Mouse (Mus musculus) neural tube, embryonic 14.5 days (tissue): ENCODE measurements at regions not wholly inside any gene's neighbourhood (a gene's known extent, or its start where the extent isn't known, plus 50 kb on each side); places are given as distances from the start of the nearest gene placed in this dataset.

Experiments used
- ATAC-seq: fragments of 200-750 bp; cut with Nextera tagmentation; 2 replicates; pipeline ENCODE4 v1.8.0; 2017; ENCODE audit warnings: low read depth, mild to moderate bottlenecking, moderate TSS enrichment, moderate library complexity
- H3K27ac ChIP-seq: fragments of 300-500 bp; sonication (generic); 2 replicates; pipeline ENCODE4 v1.5.1; 2014; ENCODE audit warnings: low read depth, mild to moderate bottlenecking, control low read depth, low read length, moderate library complexity, mixed read lengths
- H3K27me3 ChIP-seq: fragments of 300-500 bp; sonication (generic); 2 replicates; pipeline ENCODE4 v1.6.1; 2014; ENCODE audit warnings: low read length; ENCODE audit not compliant: control insufficient read depth, insufficient read depth
- H3K36me3 ChIP-seq: fragments of 300-500 bp; sonication (generic); 2 replicates; pipeline ENCODE4 v1.6.1; 2014; ENCODE audit warnings: low read length, mixed read lengths; ENCODE audit not compliant: control insufficient read depth, insufficient read depth
- H3K4me1 ChIP-seq: fragments of 300-500 bp; sonication (generic); 2 replicates; pipeline ENCODE4 v1.6.1; 2014; ENCODE audit warnings: low read length; ENCODE audit not compliant: control insufficient read depth, insufficient read depth
- H3K4me2 ChIP-seq: fragments of 300-500 bp; sonication (generic); 2 replicates; pipeline ENCODE4 v1.6.1; 2014; ENCODE audit warnings: mild to moderate bottlenecking, low read depth, low read length, control low read depth
- H3K4me3 ChIP-seq: fragments of 300-500 bp; sonication (generic); 2 replicates; pipeline ENCODE4 v1.5.1; 2014; ENCODE audit warnings: low read depth, low read length, control low read depth, mixed read lengths
- H3K9ac ChIP-seq: fragments of 300-500 bp; sonication (generic); replicated peaks from 2 replicates; pipeline ENCODE4 v1.6.1; 2014; ENCODE audit warnings: low read depth, mild to moderate bottlenecking, control low read depth, low read length, mixed read lengths
- H3K9me3 ChIP-seq: fragments of 300-500 bp; sonication (generic); 2 replicates; pipeline ENCODE4 v1.6.1; 2016; ENCODE audit warnings: low read length; ENCODE audit not compliant: control insufficient read depth
- WGBS: fragments of 180-500 bp; shearing (Covaris S2); extraction: QIAGEN DNeasy Blood & Tissue Kit; methylation state at CpG from one replicate; pipeline ENCODE4 v1.1.7; 2014; 5-methylcytosine and 5-hydroxymethylcytosine counted together

DNA sequence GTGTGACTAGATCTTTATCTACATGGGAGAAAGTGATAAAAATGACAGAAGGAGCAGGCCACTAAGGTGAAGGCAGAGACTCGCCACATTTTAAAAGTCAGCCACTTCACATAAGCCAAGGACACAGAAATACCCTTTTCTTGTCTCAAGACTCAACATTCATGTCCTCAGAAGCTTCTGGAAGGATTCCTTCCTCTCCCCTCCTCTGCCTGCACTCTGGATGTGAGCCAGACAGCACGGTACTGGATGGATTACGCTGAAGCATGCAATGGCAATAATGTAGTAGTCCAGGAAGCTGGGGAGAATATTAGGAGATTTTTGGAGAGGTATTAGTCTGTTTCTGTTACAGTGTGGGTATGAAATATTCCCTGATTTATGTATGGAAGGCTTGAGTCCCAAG is 100.5 kb upstream of the Zfp770 start:
- no peaks in the 10 kb centered on the region for H3K36me3 ChIP-seq
- no peaks in the 10 kb centered on the region for H3K9me3 ChIP-seq
- no peak overlapping the region for H3K9ac ChIP-seq
- no peaks in the 10 kb centered on the region for H3K27me3 ChIP-seq
- no peaks in the 10 kb centered on the region for H3K4me1 ChIP-seq
- 84% methylated on average over 3 of the region's 3 CpGs for WGBS
- no peak for ATAC-seq
- no peak overlapping the region for H3K4me3 ChIP-seq
- H3K4me2 ChIP-seq: no peak overlapping the region
- no peak overlapping the region for H3K27ac ChIP-seq

DNA sequence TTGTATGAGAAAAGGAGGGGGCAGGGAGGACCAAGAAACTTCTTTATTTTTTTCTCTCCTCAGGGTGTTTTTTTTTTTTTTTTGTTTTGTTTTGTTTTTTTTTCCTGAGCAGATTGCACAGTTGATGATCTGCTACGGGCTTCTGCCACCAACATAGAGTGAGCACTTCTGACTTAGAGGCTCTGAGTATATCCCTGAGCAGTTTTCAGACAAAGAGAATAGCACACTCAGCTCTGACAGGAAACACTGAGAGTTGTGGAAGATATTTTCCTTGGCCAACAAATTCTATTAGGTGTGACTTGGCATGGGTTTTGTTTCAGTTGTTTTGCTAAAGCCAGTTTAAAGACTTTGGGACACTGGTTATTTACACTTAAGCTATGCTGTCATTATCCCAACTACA is 93.8 kb upstream of the Zfp770 start:
- no peak overlapping the region for H3K4me2 ChIP-seq
- H3K4me1 ChIP-seq: no peaks in the 10 kb centered on the region
- H3K9ac ChIP-seq: no peak overlapping the region
- no peak overlapping the region for H3K27ac ChIP-seq
- no peaks in the 10 kb centered on the region for H3K27me3 ChIP-seq
- WGBS: 69% methylated on average over 1 of the region's 1 CpGs
- no peak overlapping the region for H3K4me3 ChIP-seq
- no peaks in the 10 kb centered on the region for H3K36me3 ChIP-seq
- H3K9me3 ChIP-seq: no peaks in the 10 kb centered on the region
- ATAC-seq: no peak

- Histone ChIP-seq H3K27me3 (no peaks in the 10 kb centered on the region), H3K9me3 (no peaks in the 10 kb centered on the region), H3K36me3 (no peaks in the 10 kb centered on the region), H3K4me2 (no peak overlapping the region), H3K4me3 (no peak overlapping the region), H3K9ac (no peak overlapping the region), H3K27ac (no peak overlapping the region), H3K4me1 (no peaks in the 10 kb centered on the region)
- ATAC-seq: no peak
- 86% methylated on average over 5 of the region's 5 CpGs for WGBS
Observed at GRCm38 (mm10) chr2:114291387-114291786, 90.1 kb upstream of the Zfp770 start.

GRCm38 (mm10) chr2:114275536-114275935 is 74.3 kb upstream of the Zfp770 start:
- Histone ChIP-seq H3K27me3 (no peaks in the 10 kb centered on the region), H3K27ac (no peak overlapping the region), H3K9ac (no peak overlapping the region), H3K36me3 (no peaks in the 10 kb centered on the region), H3K4me1 (no peaks in the 10 kb centered on the region), H3K4me3 (no peak overlapping the region), H3K4me2 (no peak overlapping the region), H3K9me3 (no peaks in the 10 kb centered on the region)
- ATAC-seq: 0 out of 2 replicates have a peak, but pooled peaks have one; percentile 38

DNA sequence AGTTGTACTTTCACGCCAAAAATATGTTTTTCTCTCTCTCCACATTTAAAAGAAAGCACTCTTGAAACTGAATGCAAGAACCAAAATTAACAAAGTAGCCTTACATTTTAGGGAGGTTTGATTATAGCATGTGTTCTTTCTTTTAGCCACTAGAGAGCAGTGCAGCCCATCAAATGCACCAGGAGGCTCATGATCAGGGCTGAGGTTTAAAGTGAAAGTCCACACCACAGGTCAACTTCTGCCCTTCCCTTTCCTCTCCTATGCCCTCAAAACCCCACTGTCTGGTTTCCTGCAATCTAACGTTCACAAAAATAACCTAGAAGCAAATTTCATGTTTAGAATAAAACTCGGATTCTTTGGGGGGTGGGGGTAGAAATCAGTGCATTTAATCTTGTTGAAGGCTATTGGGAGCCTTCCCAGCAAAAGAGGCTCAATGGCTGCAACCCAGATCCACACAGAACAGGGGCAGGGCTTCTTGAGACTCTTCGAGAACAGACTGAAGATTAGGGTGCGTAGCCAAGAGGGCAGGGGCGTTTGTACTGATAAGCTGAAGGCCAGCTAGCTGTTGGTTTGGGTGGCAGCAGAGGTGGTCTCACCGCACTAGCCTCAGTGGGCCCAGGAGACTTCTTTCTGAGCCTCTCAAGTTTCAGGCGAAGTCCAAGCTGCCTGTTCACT is 59.3 kb upstream of the Zfp770 start:
- Histone ChIP-seq H3K27me3 (no peaks in the 10 kb centered on the region), H3K27ac (no peak overlapping the region), H3K36me3 (no peaks in the 10 kb centered on the region), H3K4me2 (no peak overlapping the region), H3K4me3 (no peak overlapping the region), H3K4me1 (no peaks in the 10 kb centered on the region), H3K9me3 (no peaks in the 10 kb centered on the region), H3K9ac (no peak overlapping the region)
- 51% methylated on average over 8 of the region's 8 CpGs for WGBS
- ATAC-seq: peak; percentile 71

DNA sequence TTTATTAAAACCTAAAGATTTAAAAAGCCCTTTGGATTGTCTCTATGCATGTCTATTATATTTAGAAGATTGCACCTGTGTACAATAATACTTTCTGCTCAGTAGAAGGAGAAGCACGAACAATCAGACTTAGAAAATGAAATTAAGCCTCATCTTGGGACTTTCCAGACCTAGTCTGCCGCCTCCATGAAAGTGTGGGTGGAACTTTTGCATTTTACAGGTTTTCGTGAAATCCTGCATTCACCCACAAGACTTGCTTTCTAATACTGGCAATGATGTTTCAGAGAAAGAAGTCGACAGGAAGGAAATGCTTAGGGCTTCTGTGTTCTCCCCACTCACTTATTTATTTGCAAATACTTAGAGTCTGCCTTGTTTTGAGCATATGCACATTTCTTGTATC is 58.3 kb upstream of the Zfp770 start:
- Histone ChIP-seq H3K9me3 (no peaks in the 10 kb centered on the region), H3K4me2 (no peak overlapping the region), H3K36me3 (no peaks in the 10 kb centered on the region), H3K27me3 (no peaks in the 10 kb centered on the region), H3K27ac (no peak overlapping the region), H3K9ac (no peak overlapping the region), H3K4me1 (no peaks in the 10 kb centered on the region), H3K4me3 (no peak overlapping the region)
- WGBS: 82% methylated on average over 4 of the region's 4 CpGs
- no peak for ATAC-seq
